Mouse (Mus musculus) kidney, adult 10 weeks (tissue): ENCODE data around the gene Reep6. TPM values are rescaled to one million over a fixed set of nuclear protein-coding genes. Genes with fewer than 3 reads are reported as not detected.

ENCODE experiments used
- polyA plus RNA-seq: library from polyadenylated mRNA; stranded (reverse); fragments of 350-450 nt; fragmentation: Illumina TruSeq; extraction: RNeasy Lipid Tissue Mini Kit (QIAGEN cat#74804); gene quantifications from one replicate; pipeline ENCODE4 v1.2.3, GENCODE M21; 2014; ENCODE audit warnings: low read depth, low replicate concordance

Reep6 gene
- polyA plus RNA-seq, result 1.3 TPM

GRCm38 (mm10) chr10:80329273-80330081, at the start of gene Reep6, which contains the start of gene Pcsk4:
Gene Reep6, plus strand, starts transcription at chr10:80329953.
Gene Pcsk4, minus strand, starts transcription at chr10:80329498.

GRCm38 (mm10) chr10:80292251-80293146, 37.3 kb upstream of the Reep6 start, which contains the start of gene Rps15:
Gene Rps15, plus strand, starts transcription at chr10:80292453.

DNA sequence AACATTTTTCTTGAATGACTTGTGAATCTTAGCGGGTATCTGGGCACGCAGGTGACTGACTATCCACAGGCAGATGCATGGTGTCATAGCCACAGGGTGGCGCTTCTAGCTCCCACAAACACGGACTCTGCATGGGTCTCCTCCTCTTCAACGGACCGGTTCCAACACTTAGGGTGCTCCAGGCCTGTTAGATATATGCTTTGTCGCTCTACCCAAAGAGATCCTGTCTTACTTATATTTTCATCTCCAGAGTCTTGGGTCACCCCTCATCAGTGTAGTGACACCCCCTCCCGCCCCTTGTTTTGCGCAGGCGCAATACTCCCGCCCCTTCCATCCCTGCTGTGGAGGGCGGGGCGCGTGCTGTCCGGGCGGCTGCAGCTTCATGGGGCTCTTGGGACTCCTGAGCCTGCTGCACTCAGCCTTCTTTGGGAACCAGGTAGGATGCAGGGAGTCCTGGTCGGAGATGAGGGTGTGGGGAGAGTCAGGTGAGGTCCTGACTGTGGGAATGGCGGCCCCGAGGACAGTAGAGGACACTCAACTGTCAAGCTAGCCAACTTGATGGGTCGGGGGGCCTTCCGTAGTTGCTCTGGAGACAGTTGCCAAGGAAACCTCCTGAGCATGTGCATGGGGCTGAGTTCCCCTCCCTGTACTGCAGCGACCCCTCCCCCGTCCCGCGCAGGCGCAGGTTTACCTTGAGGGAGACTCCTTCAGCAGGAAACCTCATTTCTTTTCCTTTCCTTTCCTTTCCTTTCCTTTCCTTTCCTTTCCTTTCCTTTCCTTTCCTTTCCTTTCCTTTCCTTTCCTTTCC, 33.9 kb upstream of the Reep6 start, which contains the start of gene Apc2:
Gene Apc2, plus strand, starts transcription at position 360 of the 808 bp plus-strand sequence.

DNA sequence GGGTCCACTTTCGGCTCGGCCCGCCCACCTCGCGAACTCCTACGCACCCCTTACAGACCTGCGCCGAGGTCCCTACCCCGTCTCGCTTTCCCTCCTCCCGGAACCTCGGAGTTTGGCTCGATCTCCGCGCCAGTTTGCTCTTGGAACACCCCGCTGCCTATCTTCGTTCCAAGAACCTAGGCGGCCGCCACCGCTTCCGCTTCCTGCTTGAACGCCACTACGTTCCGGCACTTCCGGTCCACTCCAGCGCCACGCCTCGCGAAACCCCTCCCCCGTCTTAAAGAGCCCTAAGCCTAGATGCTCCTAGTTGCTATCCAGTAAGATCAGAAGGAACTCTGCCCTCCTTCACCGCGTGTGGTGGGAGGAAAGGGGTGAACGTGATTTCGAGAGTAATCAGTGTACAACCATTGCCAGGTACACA, 9.4 kb upstream of the Reep6 start, which contains the start of gene 2310011J03Rik:
Gene 2310011J03Rik, minus strand, starts transcription at position 198 of the 421 bp plus-strand sequence.

DNA sequence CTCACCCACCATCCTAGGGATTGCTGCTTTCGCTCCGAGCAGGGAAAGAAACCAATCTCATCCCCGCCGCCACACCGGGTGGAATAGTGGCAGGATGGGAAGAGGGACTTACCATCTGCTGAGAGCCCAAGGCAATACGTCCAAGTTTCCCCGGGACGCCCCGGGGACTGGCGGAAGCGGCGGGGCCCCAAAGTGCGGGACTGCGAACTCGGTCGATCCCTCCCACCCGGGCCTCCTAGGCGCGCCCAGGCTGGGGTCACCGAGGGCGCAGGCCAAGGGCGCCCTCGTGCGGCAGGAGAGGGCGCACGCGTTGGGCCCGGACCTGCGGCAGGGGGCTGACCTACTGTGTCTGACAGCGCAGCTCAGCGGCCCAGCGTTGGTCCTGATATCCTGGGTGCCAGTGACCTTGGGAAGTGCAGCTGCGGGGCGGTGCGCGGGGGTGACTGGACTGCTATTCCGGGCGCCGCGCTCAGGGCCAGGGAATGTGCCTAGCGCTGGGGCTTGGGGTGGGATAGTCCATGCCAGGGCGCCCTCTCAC, 18.6 kb downstream of the Reep6 start, which contains the start of gene Adamtsl5:
Gene Adamtsl5, minus strand, starts transcription at position 169 of the 538 bp plus-strand sequence.

DNA sequence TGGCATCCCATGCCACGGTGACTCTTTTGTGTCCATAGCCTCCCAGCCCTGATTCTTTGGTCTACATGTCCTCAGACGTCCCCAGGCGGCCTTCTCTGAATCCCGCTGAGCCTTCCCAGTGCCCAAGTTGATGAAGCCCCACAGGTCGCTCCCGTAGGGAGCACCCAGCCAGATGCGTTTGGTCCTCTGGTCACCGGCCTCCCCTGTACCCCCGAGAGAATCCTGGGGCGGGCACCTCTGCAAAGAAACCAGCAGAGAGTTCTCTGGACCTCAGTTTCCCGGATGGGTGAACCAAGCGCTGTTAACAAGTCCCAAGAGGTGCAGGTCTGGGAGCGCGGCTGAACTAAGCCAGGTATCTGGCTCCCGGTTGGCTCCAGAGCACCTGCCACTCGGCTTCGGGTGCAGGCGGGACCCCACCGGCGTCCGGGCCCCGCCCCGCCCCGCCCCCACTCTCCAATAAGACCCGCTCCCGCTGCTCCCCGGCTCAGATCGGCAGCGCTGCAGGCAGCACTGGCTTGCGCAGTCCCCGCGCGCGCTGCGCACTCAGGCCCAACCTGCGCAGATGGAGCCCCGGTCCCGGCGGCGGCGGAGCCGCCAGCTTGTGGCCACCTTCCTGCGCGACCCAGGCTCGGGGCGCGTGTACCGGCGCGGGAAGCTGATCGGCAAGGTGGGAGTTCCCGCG, 26.4 kb downstream of the Reep6 start, which contains the start of gene Plk5:
Gene Plk5, plus strand, starts transcription at position 459 of the 682 bp plus-strand sequence.

Other genes starting within 250 kb of the Reep6 start
- 0.24 TPM for gene Sbno2, start 224.4 kb upstream of the Reep6 start, polyA plus RNA-seq
- gene Stk11, start 214.2 kb upstream of the Reep6 start, polyA plus RNA-seq, result 3.9 TPM
- 0.85 TPM for gene Atp5d, start 191.3 kb upstream of the Reep6 start, polyA plus RNA-seq
- gene Cbarp, start 189.1 kb upstream of the Reep6 start, polyA plus RNA-seq, result not detected
- gene Midn, start 181.7 kb upstream of the Reep6 start, polyA plus RNA-seq, result 5.1 TPM
- 12.5 TPM for gene Cirbp, start 164.0 kb upstream of the Reep6 start, polyA plus RNA-seq
- not detected for gene 1600002K03Rik, start 157.0 kb upstream of the Reep6 start, polyA plus RNA-seq
- 0.40 TPM for gene Efna2, start 150.5 kb upstream of the Reep6 start, polyA plus RNA-seq
- gene Mum1, start 103.5 kb upstream of the Reep6 start, polyA plus RNA-seq, result 3.0 TPM
- 4.1 TPM for gene Ndufs7, start 80.8 kb upstream of the Reep6 start, polyA plus RNA-seq
- gene Gamt, start 68.9 kb upstream of the Reep6 start, polyA plus RNA-seq, result 1.3 TPM
- gene Dazap1, start 68.5 kb upstream of the Reep6 start, polyA plus RNA-seq, result 13.7 TPM
- not detected for gene Rps15, start 37.5 kb upstream of the Reep6 start, polyA plus RNA-seq
- gene Apc2, start 34.0 kb upstream of the Reep6 start, polyA plus RNA-seq, result not detected
- gene 2310011J03Rik, start 9.4 kb upstream of the Reep6 start, polyA plus RNA-seq, result 0.73 TPM
- not detected for gene Pcsk4, start 455 bp upstream of the Reep6 start, polyA plus RNA-seq
- gene Adamtsl5, start 18.5 kb downstream of the Reep6 start, polyA plus RNA-seq, result 0.12 TPM
- not detected for gene Plk5, start 26.5 kb downstream of the Reep6 start, polyA plus RNA-seq
- gene Mex3d, start 57.7 kb downstream of the Reep6 start, polyA plus RNA-seq, result 2.8 TPM
- gene Mbd3, start 69.6 kb downstream of the Reep6 start, polyA plus RNA-seq, result not detected
- not detected for gene Uqcr11, start 76.9 kb downstream of the Reep6 start, polyA plus RNA-seq
- gene Tcf3, start 103.7 kb downstream of the Reep6 start, polyA plus RNA-seq, result 1.3 TPM
- not detected for gene Onecut3, start 164.9 kb downstream of the Reep6 start, polyA plus RNA-seq
- gene Atp8b3, start 209.2 kb downstream of the Reep6 start, polyA plus RNA-seq, result not detected
- gene Rexo1, start 231.6 kb downstream of the Reep6 start, polyA plus RNA-seq, result 0.16 TPM
- gene Klf16, start 247.4 kb downstream of the Reep6 start, polyA plus RNA-seq, result 1.5 TPM